Mouse (Mus musculus): ENCODE data around the gene Chd9.
A peak's percentile ranks its signal among the peaks of the same experiment; 100 is the strongest.
"Not testable (repeated sequence)": the region's sequence is repeated elsewhere in the genome, so short reads cannot be mapped to it uniquely, and the experiment has no call there.

Chd9 gene

GRCm38 (mm10) chr8:90907848-90908551, 79.8 kb downstream of the Chd9 start:
- DNase-seq (ENCODE audit: low spot score in 2 of 2): peak; percentile 80 to 87

DNA sequence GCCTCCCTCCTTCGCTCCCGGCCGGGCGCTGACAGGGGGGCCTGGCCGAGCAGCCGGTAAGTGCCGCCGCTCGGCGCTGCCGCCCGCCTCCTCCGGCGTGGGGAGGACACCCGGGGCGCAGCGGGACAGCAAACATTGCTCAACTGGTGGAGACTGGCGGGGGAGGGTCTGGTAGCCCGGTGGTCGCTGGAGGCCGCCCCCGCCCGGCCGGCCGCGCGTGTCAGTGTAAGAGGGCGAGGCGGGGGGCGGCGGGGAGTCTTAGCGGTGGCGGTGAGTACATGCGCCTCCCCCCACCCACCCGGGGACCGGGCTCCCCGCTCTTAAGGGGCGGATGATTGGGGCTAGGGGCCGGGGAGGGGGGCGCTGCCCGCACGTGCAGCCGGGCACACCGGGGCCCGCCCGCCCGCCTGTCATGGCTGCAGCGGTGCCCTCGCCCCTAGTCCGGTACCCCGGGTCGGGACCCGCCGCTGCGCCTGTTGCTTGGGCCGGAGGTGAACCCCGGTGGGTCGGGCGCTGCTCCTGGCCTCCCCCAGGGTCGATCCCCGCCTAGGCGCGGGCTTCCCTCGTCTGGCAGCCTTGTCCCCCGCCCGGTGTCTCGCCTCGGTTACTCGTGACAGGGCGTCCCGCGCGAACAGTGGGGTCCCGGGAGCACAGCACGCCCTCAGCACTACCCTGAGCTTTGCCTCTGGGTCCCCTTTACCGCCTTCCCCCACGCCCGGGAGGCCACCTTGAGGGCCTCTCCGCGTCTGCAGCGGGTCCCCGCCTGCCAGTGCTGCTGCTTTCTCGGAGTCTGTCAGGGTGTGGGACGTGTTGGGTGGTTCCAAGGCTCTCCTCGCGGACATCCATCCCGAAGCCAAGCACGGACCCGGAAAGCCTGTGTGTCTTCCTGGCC, 80.7 kb downstream of the Chd9 start:
- peak; percentile 36 to 39 for DNase-seq (ENCODE audit: low spot score in 2 of 2)

DNA sequence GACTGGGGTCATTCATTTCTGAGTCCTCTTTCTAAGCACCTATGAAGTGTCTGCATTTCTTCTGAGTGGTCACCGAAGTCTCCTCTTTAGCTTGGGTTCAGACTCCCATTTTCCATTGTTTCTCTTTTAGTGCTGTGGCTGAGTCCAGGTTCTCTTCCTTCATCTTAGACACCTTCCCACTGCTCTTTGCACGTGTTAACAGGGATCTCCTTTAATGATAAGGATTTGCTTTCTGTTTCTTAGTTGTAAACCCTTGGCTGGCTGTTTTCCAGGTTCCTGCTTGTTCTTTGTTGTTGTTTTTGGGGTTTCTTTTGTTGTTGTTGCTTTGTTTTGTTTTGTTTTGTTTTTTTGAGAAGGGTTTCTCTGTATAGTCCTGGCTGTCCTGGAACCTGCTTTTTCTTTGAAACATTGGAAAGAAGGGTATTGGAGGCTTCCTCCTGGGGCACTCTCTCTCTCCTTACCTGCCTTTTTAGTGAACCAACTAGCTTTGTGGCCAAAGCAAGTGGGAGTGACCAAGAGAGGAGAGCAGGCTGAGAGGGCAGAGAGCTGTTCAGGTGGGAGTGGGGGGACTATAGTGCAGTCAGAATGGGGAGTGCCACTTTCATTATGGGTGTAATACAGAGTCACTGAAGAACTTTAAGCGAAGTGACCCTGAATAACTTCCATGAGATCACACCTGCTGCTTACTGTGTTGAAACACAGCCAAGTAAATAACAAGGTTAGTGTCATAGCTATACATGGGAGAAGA, 95.2 kb downstream of the Chd9 start:
- DNase-seq (ENCODE audit: low spot score in 2 of 2): no peak

DNA sequence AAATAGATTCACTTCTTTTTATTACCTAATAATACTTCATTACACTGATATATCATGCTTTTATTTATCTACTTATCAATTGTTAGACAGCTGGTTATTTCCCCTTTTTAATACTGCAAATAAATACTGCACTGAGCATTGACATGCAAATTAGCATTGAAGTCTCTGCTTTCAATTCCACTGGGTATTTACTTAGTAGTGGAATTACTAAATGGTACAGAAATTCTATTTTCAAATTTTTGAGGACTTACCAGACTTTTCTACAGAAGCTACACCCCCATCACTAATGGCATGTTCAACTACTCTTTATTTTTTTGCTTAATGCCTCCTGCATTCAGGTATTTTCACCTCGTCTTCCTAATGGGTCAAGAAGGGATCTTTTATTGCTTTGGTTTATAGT, 100.3 kb downstream of the Chd9 start:
- DNase-seq (ENCODE audit: low spot score in 2 of 2): no peak

GRCm38 (mm10) chr8:90930125-90930524, 102.0 kb downstream of the Chd9 start:
- DNase-seq (ENCODE audit: low spot score in 2 of 2): not testable (repeated sequence)

- no peak for DNase-seq (ENCODE audit: low spot score in 2 of 2)
Observed at GRCm38 (mm10) chr8:90932934-90933333, 104.8 kb downstream of the Chd9 start.

DNA sequence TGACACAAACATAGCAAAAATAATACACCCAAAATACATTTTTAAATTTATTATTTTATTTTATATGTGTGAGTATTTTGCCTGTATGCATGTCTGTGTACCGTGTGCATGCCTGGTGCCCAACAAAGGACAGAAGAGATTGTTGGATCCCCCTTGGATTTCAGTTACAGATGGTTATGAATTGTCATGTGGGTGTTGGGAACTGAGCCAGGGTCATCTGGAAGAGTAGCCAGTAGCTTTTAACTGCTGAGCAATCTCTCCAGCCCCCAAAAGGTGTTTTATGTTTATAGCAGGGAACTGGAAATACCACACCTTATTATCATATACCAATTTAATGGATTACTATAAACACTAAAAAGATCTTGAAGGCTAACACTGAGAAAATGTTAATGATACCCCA, 106.6 kb downstream of the Chd9 start:
- DNase-seq (ENCODE audit: low spot score in 2 of 2): no peak

DNA sequence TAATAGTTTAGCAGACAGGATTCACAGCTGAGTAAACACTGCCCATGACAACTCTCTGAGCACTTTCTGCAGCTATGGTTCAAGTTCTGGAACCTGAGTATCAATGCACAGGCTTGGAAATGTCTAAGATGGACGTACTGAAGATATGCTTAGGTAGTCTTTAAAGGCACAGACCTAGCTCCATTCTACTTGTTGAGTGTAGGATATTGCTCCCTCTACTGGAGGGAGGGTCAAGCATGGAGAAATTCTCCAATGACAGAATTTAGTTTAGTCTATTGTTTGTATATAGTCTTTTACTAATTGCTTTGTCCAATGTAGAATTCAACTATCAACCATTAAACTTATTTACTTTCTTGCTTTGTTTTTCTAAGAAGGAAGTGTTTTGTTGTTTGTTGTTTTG, 108.7 kb downstream of the Chd9 start:
- DNase-seq (ENCODE audit: low spot score in 2 of 2): no peak

DNA sequence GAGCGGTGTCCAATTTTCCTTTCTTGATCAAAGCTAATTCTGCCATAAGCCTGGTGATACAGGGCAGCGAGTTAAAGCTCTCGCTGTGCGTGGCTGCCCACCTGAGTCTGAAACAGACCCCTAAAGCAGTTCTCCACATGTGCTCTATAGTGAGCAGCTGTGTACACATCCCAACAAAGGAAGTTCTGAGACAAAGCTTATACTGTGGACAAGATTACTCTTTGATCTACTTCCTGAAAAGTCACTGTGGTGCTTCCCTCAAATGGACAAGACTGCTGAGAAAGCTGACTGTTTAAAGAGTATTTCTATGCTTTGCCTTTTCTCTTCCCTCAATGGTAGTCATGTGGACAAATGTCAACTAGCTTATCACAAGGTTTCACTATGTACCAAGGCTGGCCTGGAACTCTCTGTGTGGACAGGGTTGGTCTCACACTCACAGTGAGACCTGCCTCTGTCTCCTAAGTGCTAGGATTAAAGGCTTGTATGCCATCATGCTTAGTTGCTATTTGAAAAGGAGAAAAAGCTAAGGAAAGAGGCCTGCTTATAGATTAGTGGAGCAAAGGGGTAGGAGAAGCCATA, 110.3 kb downstream of the Chd9 start:
- DNase-seq (ENCODE audit: low spot score in 2 of 2): no peak

DNA sequence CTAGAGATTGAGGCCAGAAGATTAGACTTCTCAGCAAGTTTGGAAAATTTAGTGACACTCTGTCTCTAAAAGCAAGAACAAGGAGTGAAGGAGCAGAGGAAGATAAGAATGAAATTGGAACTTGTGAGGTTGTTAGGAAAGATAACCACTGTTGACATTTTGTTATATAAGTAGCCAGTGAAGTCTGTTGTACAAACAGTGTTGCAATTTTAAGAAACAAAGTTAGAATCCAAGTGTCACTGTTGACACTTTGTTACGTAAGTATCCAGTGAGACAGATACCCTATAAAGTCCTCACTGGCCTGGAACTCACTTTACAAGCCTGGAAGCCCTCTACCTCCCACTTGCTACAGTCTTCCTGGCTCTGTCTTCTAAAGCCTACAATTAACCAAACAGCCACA, 111.7 kb downstream of the Chd9 start:
- DNase-seq (ENCODE audit: low spot score in 2 of 2): no peak

- no peak for DNase-seq (ENCODE audit: low spot score in 2 of 2)
Observed at GRCm38 (mm10) chr8:90943770-90944169, 115.6 kb downstream of the Chd9 start.

DNA sequence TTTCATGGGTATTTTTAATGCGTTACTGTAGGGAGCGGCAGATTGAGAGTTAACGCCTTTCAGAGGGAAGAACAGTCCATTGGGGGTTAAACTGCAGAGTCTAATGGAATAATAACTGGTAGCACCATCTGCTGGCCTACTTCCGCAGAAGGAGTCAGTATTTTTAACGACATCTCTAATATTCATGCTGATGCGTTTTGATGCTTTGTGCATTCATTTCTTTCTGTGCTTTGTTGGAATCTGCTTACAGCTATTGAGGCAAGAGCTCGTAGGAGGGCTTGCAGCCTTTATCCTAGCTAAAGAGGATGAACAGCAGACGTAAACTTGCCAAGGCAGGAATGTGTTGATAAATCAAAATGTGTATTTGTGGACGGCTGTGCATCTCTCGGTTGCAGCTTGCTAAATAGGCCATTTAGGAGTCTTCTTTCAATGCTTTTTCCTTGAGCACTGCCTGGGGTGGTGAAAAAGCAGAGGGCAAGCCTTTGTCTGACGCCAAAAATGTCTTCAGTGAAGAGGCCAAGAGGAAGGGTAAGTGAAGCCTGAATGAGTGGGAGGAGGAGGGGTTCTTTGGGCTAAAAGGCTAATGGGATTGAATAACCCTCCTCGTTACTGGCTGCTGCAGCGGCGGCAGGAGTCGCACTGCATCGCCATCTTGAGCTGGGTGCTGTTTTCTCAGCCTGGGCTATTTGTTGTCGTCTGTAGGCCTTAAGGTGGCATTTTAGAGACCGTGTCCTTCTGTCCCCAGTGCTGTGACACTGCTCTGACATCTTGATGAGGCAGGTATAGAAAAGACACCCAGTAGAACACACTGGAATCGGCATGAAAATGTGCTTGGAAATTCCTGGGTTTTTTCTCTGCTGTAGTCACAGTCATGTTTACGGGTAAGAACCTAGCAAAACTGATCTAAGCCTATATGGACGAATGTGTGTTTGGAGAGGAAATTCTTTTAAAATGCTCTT, 126.9 kb downstream of the Chd9 start:
- peak; percentile 75 to 84 for DNase-seq (ENCODE audit: low spot score in 2 of 2)

DNA sequence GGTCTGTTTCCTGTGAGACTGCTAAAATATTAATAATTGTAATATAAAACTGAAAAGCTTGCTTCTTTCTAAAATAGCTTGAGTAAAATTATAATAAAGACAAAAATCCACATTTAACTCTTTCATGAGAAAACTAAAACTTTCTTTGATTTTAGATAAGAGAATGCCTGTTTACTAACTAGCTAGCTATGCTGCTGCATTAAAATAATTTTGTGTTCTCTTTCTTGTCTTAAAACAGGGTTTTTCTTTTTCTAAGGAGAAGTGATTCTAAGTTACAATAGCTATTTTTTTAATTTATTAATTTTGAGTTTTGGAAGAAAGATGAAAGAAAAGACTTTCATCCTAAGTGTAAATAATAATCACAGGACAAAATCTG, 127.6 kb downstream of the Chd9 start:
- no peak for DNase-seq (ENCODE audit: low spot score in 2 of 2)

GRCm38 (mm10) chr8:90956390-90956789, 128.2 kb downstream of the Chd9 start:
- no peak for DNase-seq (ENCODE audit: low spot score in 2 of 2)

DNA sequence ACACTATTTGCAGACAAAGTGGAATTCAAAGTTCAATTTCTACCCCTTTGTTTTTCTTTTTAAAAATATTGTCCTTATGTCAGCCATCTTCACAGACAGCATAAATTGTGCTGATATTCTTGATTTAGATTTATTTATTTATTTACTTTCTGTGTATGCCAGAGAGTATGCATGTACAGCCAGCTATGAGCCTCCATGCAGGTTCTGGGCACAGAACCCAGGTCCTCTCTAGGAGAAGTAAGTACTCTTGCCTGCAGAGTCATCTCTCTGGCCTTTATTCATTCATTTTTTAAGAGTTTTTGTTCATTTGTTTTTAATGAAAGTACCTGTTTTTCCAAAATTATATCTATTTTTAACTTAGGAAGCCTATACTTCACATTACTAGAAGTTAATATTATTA, 129.6 kb downstream of the Chd9 start:
- DNase-seq (ENCODE audit: low spot score in 2 of 2): no peak

GRCm38 (mm10) chr8:90959721-90960120, 131.6 kb downstream of the Chd9 start:
- no peak for DNase-seq (ENCODE audit: low spot score in 2 of 2)

DNA sequence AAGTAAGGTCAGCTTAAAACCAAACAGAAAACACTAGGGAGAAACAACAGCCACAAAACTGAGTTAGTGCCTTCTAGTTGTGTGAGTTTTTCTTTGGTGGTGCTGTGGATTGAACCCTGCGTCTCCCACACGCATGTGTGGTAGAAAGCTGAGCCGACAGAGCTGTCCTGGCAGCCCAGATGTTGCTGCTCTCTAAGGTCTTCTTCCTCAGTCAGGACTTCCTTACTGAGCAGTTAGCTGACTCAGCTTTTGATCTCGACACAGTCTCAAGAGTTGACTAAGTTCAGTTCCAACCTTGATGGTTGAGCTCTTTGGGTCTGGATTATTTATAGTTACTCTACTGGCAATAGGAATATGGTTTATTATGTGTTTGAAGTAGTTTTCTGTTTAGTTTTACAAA, 133.5 kb downstream of the Chd9 start:
- DNase-seq (ENCODE audit: low spot score in 2 of 2): no peak

GRCm38 (mm10) chr8:90964044-90964443, 135.9 kb downstream of the Chd9 start:
- DNase-seq (ENCODE audit: low spot score in 2 of 2): no peak

GRCm38 (mm10) chr8:90965467-90966170, 137.5 kb downstream of the Chd9 start:
- DNase-seq (ENCODE audit: low spot score in 2 of 2): no peak

DNA sequence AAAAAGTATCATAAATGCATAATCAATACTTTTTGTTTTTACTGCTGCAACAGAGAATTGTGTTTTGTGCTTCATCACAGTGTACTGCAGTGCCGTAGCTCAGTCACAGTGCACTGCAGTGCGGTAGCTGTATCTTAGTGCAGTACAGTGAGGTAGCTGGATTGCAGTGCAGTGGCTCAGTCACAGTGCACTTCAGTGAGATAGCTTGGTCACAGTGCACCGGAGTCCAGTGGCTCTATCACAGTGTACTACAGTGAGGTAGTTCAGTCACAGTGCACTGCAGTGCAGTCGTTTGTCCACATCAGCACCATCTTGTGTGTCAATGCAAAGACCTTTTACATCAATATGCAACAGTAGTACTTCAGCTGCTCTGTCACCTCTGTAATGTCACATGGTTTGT, 140.2 kb downstream of the Chd9 start:
- DNase-seq (ENCODE audit: low spot score in 2 of 2): no peak
